Mouse (Mus musculus): Measurements from ENCODE around the gene Slc25a17. TPM values are rescaled to one million over a fixed set of nuclear protein-coding genes. Genes with fewer than 3 reads are reported as not detected.

Slc25a17 gene
- polyA plus RNA-seq, 1 experiment from 2014 or later: 113 TPM

- POLR2A ChIA-PET: no interaction called here
- TF ChIP-seq CTCF (IDR thresholded peaks at IDR 0.05): peak; percentile 82
- in situ Hi-C loops (cut with MboI; ENCODE audit: low pct_unique_long_range_greater_than_20kb): no loop called here
- DNase-seq (ENCODE audit: low read depth, low spot score) (no peak), ATAC-seq (no peak)
- H3K27me3 ChIP-seq: no peaks in the 10 kb centered on the region
- CTCF ChIA-PET: interaction anchor here (0.8 to 1.4 kb wide), 3 partner anchors 10 to 43 kb away, joined by 3 to 5 read pairs (median 4); no protein-coding TSS in a partner anchor
Measured at GRCm38 (mm10) chr15:81355146-81355761, 5.4 kb downstream of the Slc25a17 start.

GRCm38 (mm10) chr15:81352638-81353037 lies 8.0 kb downstream of the Slc25a17 start:
- H3K27me3 ChIP-seq: no peaks in the 10 kb centered on the region
- ATAC-seq (no peak), DNase-seq (ENCODE audit: low read depth, low spot score) (no peak)
- ChIA-PET CTCF (no interaction called here), POLR2A (no interaction called here)
- in situ Hi-C loops (cut with MboI; ENCODE audit: low pct_unique_long_range_greater_than_20kb): loop anchor here (5.0 kb wide), 1 partner anchor 280 kb away; no protein-coding TSS in a partner anchor
- peak; percentile 72 for TF ChIP-seq CTCF (IDR thresholded peaks at IDR 0.05)

- ATAC-seq: no peak
Measured at GRCm38 (mm10) chr15:81350401-81350800, 10.2 kb downstream of the Slc25a17 start.

GRCm38 (mm10) chr15:81348366-81348765 lies 12.2 kb downstream of the Slc25a17 start:
- ChIA-PET POLR2A (interaction anchor here (0.5 kb wide), 1 partner anchor 240 kb away, joined by 4 read pairs; no protein-coding TSS in a partner anchor), CTCF (interaction anchor here (1.0 to 1.2 kb wide), 2 partner anchors 14 to 17 kb away, joined by 3 read pairs; no protein-coding TSS in a partner anchor)
- no peaks in the 10 kb centered on the region for H3K27me3 ChIP-seq
- in situ Hi-C loops (cut with MboI; ENCODE audit: low pct_unique_long_range_greater_than_20kb): no loop called here
- no peak for TF ChIP-seq CTCF (IDR thresholded peaks at IDR 0.05)
- ATAC-seq (no peak), DNase-seq (ENCODE audit: low read depth, low spot score) (no peak)

More at GRCm38 (mm10) chr15:81350401-81350800, 10.2 kb downstream of the Slc25a17 start:
- DNase-seq (ENCODE audit: low read depth, low spot score): no peak
- TF ChIP-seq CTCF (IDR thresholded peaks at IDR 0.05): no peak
- CTCF ChIA-PET: interaction anchor here (0.8 to 1.2 kb wide), 2 partner anchors 48 to 158 kb away, joined by 3 read pairs; no protein-coding TSS in a partner anchor
- H3K27me3 ChIP-seq: no peaks in the 10 kb centered on the region
- in situ Hi-C loops (cut with MboI; ENCODE audit: low pct_unique_long_range_greater_than_20kb): loop anchor here (5.0 kb wide), 1 partner anchor 278 kb away; no protein-coding TSS in a partner anchor
- POLR2A ChIA-PET: no interaction called here

- ChIA-PET POLR2A (interaction anchor here (0.6 kb wide), 1 partner anchor 20 kb away, joined by 3 read pairs; no protein-coding TSS in a partner anchor), CTCF (interaction anchor here (1.0 to 1.8 kb wide), 2 partner anchors 37 to 73 kb away, joined by 3 to 4 read pairs; no protein-coding TSS in a partner anchor)
- H3K27me3 ChIP-seq: no peaks in the 10 kb centered on the region
- ATAC-seq (no peak), DNase-seq (ENCODE audit: low read depth, low spot score) (no peak)
- TF ChIP-seq CTCF (IDR thresholded peaks at IDR 0.05): no peak
- in situ Hi-C loops (cut with MboI; ENCODE audit: low pct_unique_long_range_greater_than_20kb): no loop called here
Measured at GRCm38 (mm10) chr15:81347466-81347865, 13.1 kb downstream of the Slc25a17 start.

GRCm38 (mm10) chr15:81341426-81341825 lies 19.2 kb downstream of the Slc25a17 start:
- no peak for ATAC-seq
- no peak for DNase-seq (ENCODE audit: low read depth, low spot score)
- ChIA-PET POLR2A (no interaction called here), CTCF (no interaction called here)
- H3K27me3 ChIP-seq: no peaks in the 10 kb centered on the region
- in situ Hi-C loops (cut with MboI; ENCODE audit: low pct_unique_long_range_greater_than_20kb): no loop called here
- TF ChIP-seq CTCF (IDR thresholded peaks at IDR 0.05): no peak

- no peak for ATAC-seq
- TF ChIP-seq CTCF (IDR thresholded peaks at IDR 0.05): no peak
- ChIA-PET POLR2A (no interaction called here), CTCF (interaction anchor here (1.0 kb wide), 1 partner anchor 14 kb away, joined by 3 read pairs; no protein-coding TSS in a partner anchor)
- no peaks in the 10 kb centered on the region for H3K27me3 ChIP-seq
- in situ Hi-C loops (cut with MboI; ENCODE audit: low pct_unique_long_range_greater_than_20kb): no loop called here
- no peak for DNase-seq (ENCODE audit: low read depth, low spot score)
Measured at GRCm38 (mm10) chr15:81339158-81339557, 21.5 kb downstream of the Slc25a17 start.

- DNase-seq (ENCODE audit: low read depth, low spot score) (no peak), ATAC-seq (no peak)
- in situ Hi-C loops (cut with MboI; ENCODE audit: low pct_unique_long_range_greater_than_20kb): no loop called here
- TF ChIP-seq CTCF (IDR thresholded peaks at IDR 0.05): no peak
- CTCF ChIA-PET: interaction anchor here (0.6 kb wide), 1 partner anchor 127 kb away, joined by 5 read pairs; no protein-coding TSS in a partner anchor
- POLR2A ChIA-PET: no interaction called here
- no peaks in the 10 kb centered on the region for H3K27me3 ChIP-seq
Measured at GRCm38 (mm10) chr15:81336466-81336865, 24.1 kb downstream of the Slc25a17 start.

GRCm38 (mm10) chr15:81332517-81332916 lies 28.1 kb downstream of the Slc25a17 start:
- TF ChIP-seq CTCF (IDR thresholded peaks at IDR 0.05): no peak
- CTCF ChIA-PET: no interaction called here

GRCm38 (mm10) chr15:81330816-81331433 lies 29.7 kb downstream of the Slc25a17 start:
- POLR2A ChIA-PET: no interaction called here
- no peak for DNase-seq (ENCODE audit: low read depth, low spot score)
- no peaks in the 10 kb centered on the region for H3K27me3 ChIP-seq
- no peak for TF ChIP-seq CTCF (IDR thresholded peaks at IDR 0.05)
- ATAC-seq: no peak
- in situ Hi-C loops (cut with MboI; ENCODE audit: low pct_unique_long_range_greater_than_20kb): no loop called here
- CTCF ChIA-PET: interaction anchor here (0.8 to 1.3 kb wide), 2 partner anchors 14 to 26 kb away, joined by 3 read pairs; no protein-coding TSS in a partner anchor

More at GRCm38 (mm10) chr15:81332517-81332916, 28.1 kb downstream of the Slc25a17 start:
- POLR2A ChIA-PET: no interaction called here
- in situ Hi-C loops (cut with MboI; ENCODE audit: low pct_unique_long_range_greater_than_20kb): no loop called here
- no peaks in the 10 kb centered on the region for H3K27me3 ChIP-seq
- DNase-seq (ENCODE audit: low read depth, low spot score): no peak
- no peak for ATAC-seq

Data from Patski (cell line).